Mouse (Mus musculus) retina, adult 2 months (tissue): ENCODE measurements at regions not wholly inside any gene's neighbourhood (a gene's known extent, or its start where the extent isn't known, plus 50 kb on each side); places are given as distances from the start of the nearest gene placed in this dataset.

Experiments used
- DNase-seq: peaks from one replicate; pipeline ENCODE4 v3.0.0-alpha.2; 2012; ENCODE audit warnings: low read depth, low spot score

DNA sequence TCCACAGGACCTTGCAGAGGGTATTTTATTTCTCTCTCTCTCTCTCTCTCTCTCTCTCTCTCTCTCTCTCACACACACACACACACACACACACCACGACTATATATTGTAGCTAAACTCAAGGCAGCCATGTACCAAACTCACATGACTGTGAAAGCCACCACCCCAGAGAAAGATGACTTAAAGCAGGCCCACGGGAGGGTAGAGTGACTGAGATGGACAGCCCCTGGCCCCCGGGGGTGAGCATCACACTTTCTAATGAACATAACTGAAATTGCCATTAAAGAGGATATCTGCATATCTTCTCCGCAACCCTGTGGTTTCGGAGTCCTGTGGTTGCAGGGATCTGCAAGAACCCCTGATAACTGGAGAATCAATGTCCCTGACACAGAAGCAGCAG is 197.1 kb upstream of the Spdye4c start:
- no peak for DNase-seq

DNA sequence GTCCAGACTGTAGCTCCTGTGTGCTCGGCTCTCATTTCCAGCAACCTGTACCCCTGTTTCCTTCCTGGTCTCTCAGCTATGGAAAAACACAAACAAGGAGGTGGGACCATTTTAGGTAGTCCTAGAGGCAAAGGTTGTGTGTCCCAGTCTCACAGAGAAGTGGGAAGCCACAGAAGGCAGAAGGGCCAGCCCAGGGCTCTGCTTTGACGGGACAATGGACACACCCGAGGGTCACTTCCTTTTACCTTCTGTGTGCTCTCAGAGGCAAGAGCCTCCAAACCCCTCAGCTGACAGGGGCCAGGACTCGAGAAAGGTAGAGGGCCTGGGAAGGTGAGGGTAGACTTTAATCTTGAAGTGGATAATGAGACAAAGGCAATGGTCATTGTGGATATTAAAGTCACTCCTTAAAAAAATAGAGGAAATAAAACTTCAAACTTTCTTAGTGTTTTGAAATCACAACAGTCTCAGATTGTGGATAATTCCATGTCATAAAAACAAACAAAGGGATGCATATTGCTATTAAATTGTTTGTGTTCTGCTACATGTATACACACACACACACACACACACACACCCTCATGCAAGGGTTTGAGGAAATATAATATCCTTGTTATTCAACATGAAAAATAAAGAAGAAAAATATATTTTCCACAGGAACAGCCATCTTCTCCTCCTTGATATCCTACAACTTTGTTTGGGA is 195.6 kb upstream of the Spdye4c start:
- no peak for DNase-seq

GRCm38 (mm10) chr2:128396008-128396346 is 195.0 kb upstream of the Spdye4c start:
- peak; percentile 62 for DNase-seq

DNA sequence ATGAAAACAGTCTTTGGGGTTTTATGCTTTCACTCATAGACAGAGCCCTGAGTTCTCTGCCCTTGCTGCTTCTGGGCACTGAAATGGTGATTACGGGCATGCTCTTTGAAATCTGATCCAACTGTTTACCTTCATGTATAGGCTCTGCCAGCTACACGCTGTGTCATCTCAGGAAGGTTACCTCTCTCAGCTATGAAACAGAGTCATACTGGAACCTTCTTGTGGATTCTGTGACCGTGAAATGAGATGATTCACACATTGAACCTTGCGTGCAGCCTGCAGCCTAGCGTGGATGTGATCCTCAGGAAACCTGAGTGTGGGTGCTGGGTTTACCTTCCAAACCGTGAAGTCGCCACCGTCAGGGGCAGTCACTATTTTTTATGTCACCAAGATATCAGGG is 189.7 kb upstream of the Spdye4c start:
- DNase-seq, result no peak

- no peak for DNase-seq
These were observed 187.7 kb upstream of the Spdye4c start for GRCm38 (mm10) chr2:128403143-128403935.

- no peak for DNase-seq
These were observed 186.6 kb upstream of the Spdye4c start for GRCm38 (mm10) chr2:128404405-128404804.

GRCm38 (mm10) chr2:128407076-128407475 is 183.9 kb upstream of the Spdye4c start:
- no peak for DNase-seq

GRCm38 (mm10) chr2:128408718-128409117 is 182.3 kb upstream of the Spdye4c start:
- no peak for DNase-seq

- DNase-seq, result no peak
These were observed 178.7 kb upstream of the Spdye4c start for GRCm38 (mm10) chr2:128412352-128412751.

DNA sequence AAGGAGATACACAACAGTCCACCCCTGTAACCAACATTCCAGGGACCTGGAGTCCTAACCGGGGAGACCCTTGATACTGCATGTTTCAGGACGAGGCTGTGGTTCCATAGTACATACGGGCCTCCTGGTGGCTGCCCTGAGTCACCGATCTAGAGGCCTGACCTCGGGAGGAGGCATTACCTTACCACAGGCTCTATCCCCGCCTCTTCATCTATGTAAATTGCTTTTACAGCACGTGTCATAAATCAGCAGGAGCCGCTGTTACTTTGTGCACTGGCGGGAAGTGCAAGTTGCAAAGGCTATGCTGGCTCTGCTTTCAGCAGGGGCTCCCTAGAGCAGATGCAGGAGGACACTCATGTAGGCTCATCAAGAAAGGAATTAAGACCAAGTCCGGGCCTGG is 178.0 kb upstream of the Spdye4c start:
- no peak for DNase-seq

- no peak for DNase-seq
These were observed 176.3 kb upstream of the Spdye4c start for GRCm38 (mm10) chr2:128414588-128415240.

DNA sequence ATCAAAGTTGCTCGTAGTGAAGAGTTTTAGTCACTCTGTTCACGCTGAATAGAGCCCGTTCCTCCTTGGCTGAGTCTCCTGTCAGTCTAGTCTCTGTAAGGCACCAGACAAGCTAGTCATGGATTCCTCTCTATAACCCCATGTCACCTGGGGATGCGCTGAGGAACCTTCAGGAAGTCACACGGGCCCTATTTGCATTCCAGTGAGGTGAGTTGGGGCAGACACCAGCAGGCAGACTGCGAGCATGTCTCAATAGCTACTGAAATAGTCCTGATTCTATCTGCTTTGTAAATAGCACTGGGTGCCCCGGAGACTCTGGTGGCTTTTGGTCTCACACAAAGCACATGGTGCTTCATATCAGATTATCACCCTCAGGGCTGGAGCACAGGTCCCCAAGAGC is 174.6 kb upstream of the Spdye4c start:
- DNase-seq, result no peak

- DNase-seq, result no peak
These were observed 172.0 kb upstream of the Spdye4c start for GRCm38 (mm10) chr2:128418960-128419359.

GRCm38 (mm10) chr2:128420406-128420805 is 170.6 kb upstream of the Spdye4c start:
- no peak for DNase-seq

DNA sequence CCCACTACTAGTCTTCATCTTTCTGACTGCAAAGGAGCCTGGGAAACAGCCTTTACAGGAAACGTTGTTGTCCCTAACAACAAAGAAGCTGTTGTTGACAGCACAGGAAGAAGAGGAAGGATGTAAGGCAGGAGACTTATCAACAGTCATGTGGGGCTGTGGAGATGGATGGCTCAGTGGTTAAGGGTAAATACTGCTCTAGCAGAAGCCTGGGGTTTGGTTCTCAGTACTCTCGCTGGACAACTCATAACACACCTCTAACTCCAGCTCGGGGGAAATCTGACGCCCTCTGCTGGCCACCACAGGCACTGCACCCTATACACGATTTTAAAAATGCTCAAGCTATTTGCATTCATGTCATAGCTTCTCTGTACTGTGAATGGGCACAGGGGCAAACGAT is 168.3 kb upstream of the Spdye4c start:
- DNase-seq, result no peak

DNA sequence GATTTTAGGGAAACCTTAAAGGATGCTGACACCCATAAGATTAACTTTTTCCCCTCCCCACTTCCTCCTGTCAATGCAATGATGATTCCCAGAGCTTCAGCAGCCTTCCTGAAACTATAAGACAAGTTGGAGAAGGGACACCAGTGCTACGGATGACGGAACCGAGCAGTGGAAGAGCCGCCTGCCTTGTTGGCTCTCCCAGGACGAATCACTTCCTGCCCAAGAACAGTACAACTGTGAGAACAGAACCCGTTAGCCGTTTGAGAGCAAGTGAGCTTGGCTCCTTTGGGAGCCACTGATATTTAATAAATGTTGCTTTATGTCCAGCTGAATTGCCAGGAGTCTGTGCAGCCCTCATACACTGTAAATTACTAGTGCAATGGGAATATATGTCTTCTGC is 166.8 kb upstream of the Spdye4c start:
- DNase-seq, result no peak

- DNase-seq, result no peak
These were observed 163.7 kb upstream of the Spdye4c start for GRCm38 (mm10) chr2:128427181-128427880.

- no peak for DNase-seq
These were observed 162.9 kb upstream of the Spdye4c start for GRCm38 (mm10) chr2:128428154-128428553.

DNA sequence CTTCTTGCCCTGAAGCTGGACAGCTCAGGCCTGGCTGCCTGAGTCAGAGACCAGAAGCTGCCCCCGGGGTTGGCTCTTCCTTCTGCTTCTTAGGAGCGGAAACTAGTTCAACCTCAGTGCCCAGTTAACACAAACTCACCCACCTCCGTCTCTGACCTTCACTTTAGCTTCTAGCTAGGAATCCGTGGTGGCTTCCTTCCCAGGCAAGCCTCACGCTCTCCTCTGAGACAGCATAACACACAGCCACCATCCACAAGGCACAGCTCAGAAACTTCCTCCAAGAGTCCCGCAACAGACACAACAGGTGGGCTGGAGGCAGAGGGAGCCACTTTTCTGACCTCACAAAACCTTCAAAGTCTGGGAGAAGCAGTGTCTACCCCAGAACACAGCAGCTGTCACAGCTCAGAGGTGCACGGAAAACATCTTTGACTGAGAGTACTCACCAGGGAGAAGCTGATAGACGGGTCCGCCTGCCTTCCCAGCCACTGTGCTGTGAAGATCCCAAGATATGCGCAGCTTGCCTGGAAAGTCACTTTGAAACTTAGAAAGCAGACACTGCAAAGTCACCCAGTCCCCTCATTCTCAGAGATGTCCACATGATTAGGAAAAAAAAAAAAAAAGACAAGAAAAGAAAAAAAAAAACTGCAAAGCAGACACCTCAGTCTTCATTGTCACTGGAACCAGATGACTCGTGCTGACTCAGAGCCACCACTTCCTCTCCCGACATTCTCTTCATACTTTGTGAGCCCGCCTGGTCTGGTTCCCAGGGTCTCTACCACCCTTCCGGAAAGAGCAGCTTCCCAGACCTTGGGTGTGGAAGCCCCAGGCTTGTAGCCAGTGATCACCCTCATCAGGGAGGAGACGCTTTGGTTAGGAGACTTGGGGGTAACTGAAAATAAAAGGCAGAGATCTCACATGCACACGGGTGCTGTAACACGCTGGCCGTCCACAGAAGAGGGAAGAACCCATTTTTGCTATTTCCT is 162.1 kb upstream of the Spdye4c start:
- no peak for DNase-seq

GRCm38 (mm10) chr2:128429786-128430185 is 161.2 kb upstream of the Spdye4c start:
- DNase-seq, result no peak

GRCm38 (mm10) chr2:128430776-128431291 is 160.2 kb upstream of the Spdye4c start:
- DNase-seq, result no peak
